In the genomic region with DNA sequence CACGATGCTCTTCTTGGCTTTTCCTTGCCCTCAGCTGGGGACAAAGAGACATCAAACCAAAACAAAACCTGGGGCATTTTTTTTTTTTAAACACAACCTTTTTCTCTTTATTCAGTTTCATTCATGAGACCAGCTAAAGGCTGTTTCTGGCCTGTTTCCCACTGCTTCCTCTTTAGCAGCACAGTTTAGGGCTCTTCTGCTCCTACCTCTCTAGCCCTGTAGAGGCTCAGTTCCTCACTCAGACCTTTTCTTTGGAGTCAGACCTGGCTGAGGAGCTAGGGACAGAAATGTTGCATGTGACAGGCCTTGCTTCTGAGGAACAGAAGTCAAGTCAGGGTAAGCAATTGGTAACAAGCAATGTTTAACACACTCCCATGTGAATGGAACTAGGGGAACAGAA, we compare ENCODE assay signal across 22 mouse cellular contexts.
DNase-seq lines count a peak whose midpoint lies in the region; ATAC-seq and TF ChIP-seq lines count a peak whose summit lies in the region.
"Had no signal": no experiment of that assay in that cellular context is flagged by ENCODE, and none has a peak within 500 bp of the region (broad histone marks: within the 10 kb centered on the region; RNA-seq: fewer than 3 reads in every experiment).

No protein-coding gene starts in this region.

- no peak overlapping the region for H3K27ac ChIP-seq in CH12.LX (ENCODE audit: insufficient read depth, low read depth)
- H3K27ac ChIP-seq in kidney, embryonic 14.5 days (ENCODE audit: low read depth, low read length), result no peak overlapping the region
- H3K27ac ChIP-seq: embryonic facial prominence, embryonic 15.5 days; forebrain, embryonic 13.5 days; gastrocnemius, adult 2 months; heart, embryonic 13.5 days; hindbrain, embryonic 15.5 days had no signal

- in situ Hi-C loops in CH12.LX (cut with MboI; ENCODE audit: low pct_ligation_motif_present, low pct_unique_long_range_greater_than_20kb, low sequenced_read_pairs), result no loop called here

- H3K4me3 ChIP-seq in CH12.LX (replicated peaks in 1 of 3; ENCODE audit: low read depth in 2 of 3, low read length in 2 of 3, poor library complexity in 1 of 3), result no peak overlapping the region
- H3K4me3 ChIP-seq in kidney, embryonic 14.5 days (ENCODE audit: low read length), result no peak overlapping the region
- H3K4me3 ChIP-seq: embryonic facial prominence, embryonic 15.5 days; erythroblast, embryonic 14.5 days; forebrain, embryonic 13.5 days; gastrocnemius, adult 2 months; heart, embryonic 13.5 days; hindbrain, embryonic 15.5 days had no signal

- no peak overlapping the region for H3K4me2 ChIP-seq in CH12.LX (ENCODE audit: insufficient read depth, low read depth, poor library complexity, severe bottlenecking)
- H3K4me2 ChIP-seq in kidney, embryonic 14.5 days (replicated peaks; ENCODE audit: low read depth, low read length), result no peak overlapping the region
- H3K4me2 ChIP-seq: embryonic facial prominence, embryonic 15.5 days; forebrain, embryonic 13.5 days; heart, embryonic 13.5 days; hindbrain, embryonic 15.5 days had no signal

- peaks cover 0 to 22% of the 10 kb centered on the region in 2 experiments; a peak in 2 of 4 replicates for H3K4me1 ChIP-seq in CH12.LX (ENCODE audit: control insufficient read depth in 1 of 2, insufficient read depth in 2 of 2)
- no peaks in the 10 kb centered on the region for H3K4me1 ChIP-seq in kidney, embryonic 14.5 days (ENCODE audit: control insufficient read depth, insufficient read depth, low read length)
- H3K4me1 ChIP-seq: forebrain, embryonic 13.5 days; heart, embryonic 13.5 days; hindbrain, embryonic 15.5 days had no signal

- intact Hi-C loops in heart, postnatal 25 days (cut with DNase I), result no loop called here

- WGBS in kidney, embryonic 14.5 days, result 73% methylated on average over 1 of the region's 1 CpGs

- dilution Hi-C loops in CH12.LX (cut with MboI; ENCODE audit: extremely low pct_ligation_motif_present, extremely low pct_unique_long_range_greater_than_20kb, low sequenced_read_pairs), result no loop called here

- peak; percentile 64 for DNase-seq in heart, adult 11 months
- DNase-seq in heart, postnatal 25 days (ENCODE audit: low spot score), result no peak
- DNase-seq in CH12.LX (ENCODE audit: extremely low read depth), result no peak
- DNase-seq in right cerebral cortex, postnatal 25 days, result no peak
- no peak for DNase-seq in frontal cortex, postnatal 25 days (ENCODE audit: low spot score in 2 of 2)
- DNase-seq: adrenal gland, adult 2 months; adrenal gland, postnatal 25 days; cerebellum, adult 2 months; cerebellum, postnatal 10 days; embryo, embryonic 11 days; forebrain, postnatal 0 days; gastrocnemius, adult 2 months; gastrocnemius, postnatal 36 days; heart, postnatal 4 days had no signal

- no peaks in the 10 kb centered on the region for H3K27me3 ChIP-seq in CH12.LX (replicated peaks)
- no peaks in the 10 kb centered on the region for H3K27me3 ChIP-seq in kidney, embryonic 14.5 days (ENCODE audit: control insufficient read depth, insufficient read depth, low read length)
- H3K27me3 ChIP-seq: embryonic facial prominence, embryonic 15.5 days; forebrain, embryonic 13.5 days; heart, embryonic 13.5 days; hindbrain, embryonic 15.5 days had no signal

- TF ChIP-seq POLR2A in CH12.LX (IDR thresholded peaks at IDR 0.05; ENCODE audit: low read depth, low read length), result no peak

- no peaks in the 10 kb centered on the region for H3K36me3 ChIP-seq in CH12.LX (replicated peaks in 1 of 2; ENCODE audit: control insufficient read depth in 1 of 2, insufficient read depth in 1 of 2, low read length in 1 of 2)
- no peaks in the 10 kb centered on the region for H3K36me3 ChIP-seq in kidney, embryonic 14.5 days (ENCODE audit: control insufficient read depth, insufficient read depth, low read length)
- H3K36me3 ChIP-seq: embryonic facial prominence, embryonic 15.5 days; heart, embryonic 13.5 days; hindbrain, embryonic 15.5 days had no signal

- no peaks in the 10 kb centered on the region for H3K9me3 ChIP-seq in CH12.LX (replicated peaks; ENCODE audit: low read length)
- H3K9me3 ChIP-seq in kidney, embryonic 14.5 days (ENCODE audit: control insufficient read depth, low read length), result no peaks in the 10 kb centered on the region
- H3K9me3 ChIP-seq: embryonic facial prominence, embryonic 15.5 days; forebrain, embryonic 13.5 days; heart, embryonic 13.5 days; hindbrain, embryonic 15.5 days had no signal

- no peak for TF ChIP-seq CTCF in CH12.LX (conservative IDR thresholded peaks at IDR 0.05 in 1 of 2, IDR thresholded peaks at IDR 0.05 in 1 of 2; ENCODE audit: low read depth in 2 of 2, low read length in 2 of 2)

- no peak for TF ChIP-seq EP300 in CH12.LX (IDR thresholded peaks at IDR 0.05; ENCODE audit: low read length)

- H3K79me2 ChIP-seq in CH12.LX (replicated peaks; ENCODE audit: control insufficient read depth, extremely low read depth, insufficient read depth, poor library complexity, severe bottlenecking), result no peaks in the 10 kb centered on the region

- H3K9ac ChIP-seq in CH12.LX (ENCODE audit: insufficient read depth, low read depth), result no peak overlapping the region
- no peak overlapping the region for H3K9ac ChIP-seq in kidney, embryonic 14.5 days (ENCODE audit: low read depth, low read length)
- H3K9ac ChIP-seq: embryonic facial prominence, embryonic 15.5 days; forebrain, embryonic 13.5 days; forebrain, postnatal 0 days; heart, embryonic 13.5 days; hindbrain, embryonic 15.5 days had no signal

- TF ChIP-seq RAD21 in CH12.LX (IDR thresholded peaks at IDR 0.05; ENCODE audit: low read depth, low read length), result no peak

- peak; percentile 85 to 86 for ATAC-seq in hematopoietic stem cell, adult 5-6 weeks (replicated peaks in 1 of 2; ENCODE audit: insufficient read depth in 1 of 2, low FRiP score in 2 of 2, low TSS enrichment in 1 of 2, low read depth in 1 of 2, poor library complexity in 2 of 2, severe bottlenecking in 2 of 2)
- no peak for ATAC-seq in kidney, embryonic 14.5 days (ENCODE audit: low FRiP score, low TSS enrichment)
- ATAC-seq: forebrain, embryonic 13.5 days; forebrain, postnatal 0 days; intestine, postnatal 0 days had no signal

TF ChIP-seq in CH12.LX, 34 proteins besides CTCF, POLR2A, EP300 and RAD21:
- TF ChIP-seq ZNF384 (IDR thresholded peaks at IDR 0.05; ENCODE audit: low read depth, low read length), result peak; percentile 36; the same call in 1 of the 2 replicates
- no peak for TF ChIP-seq E2F4 (IDR thresholded peaks at IDR 0.05; ENCODE audit: insufficient replicate concordance, low read depth, low read length)
